Mouse (Mus musculus): ENCODE measurements at regions not wholly inside any gene's neighbourhood (a gene's known extent, or its start where the extent isn't known, plus 50 kb on each side); places are given as distances from the start of the nearest gene placed in this dataset.

GRCm38 (mm10) chr3:117217952-117218351, 142.7 kb downstream of the Plppr4 start:
- TF ChIP-seq CTCF (IDR thresholded peaks at IDR 0.05; ENCODE audit: borderline replicate concordance, extremely low read depth, insufficient read depth, insufficient read length) (no peak), POLR2A (IDR thresholded peaks at IDR 0.05; ENCODE audit: borderline replicate concordance, extremely low read depth, insufficient read depth, insufficient read length, poor library complexity, severe bottlenecking) (no peak)
